Mouse (Mus musculus) brain, embryonic 18.5 days (tissue): Measurements from ENCODE around the gene Ano1.
A peak's percentile ranks its signal among the peaks of the same experiment; 100 is the strongest.

Source experiments
- DNase-seq: peaks from one replicate; pipeline ENCODE4 v3.0.0-alpha.2; 2012; ENCODE audit warnings: low read depth, low spot score

The Ano1 gene

DNA sequence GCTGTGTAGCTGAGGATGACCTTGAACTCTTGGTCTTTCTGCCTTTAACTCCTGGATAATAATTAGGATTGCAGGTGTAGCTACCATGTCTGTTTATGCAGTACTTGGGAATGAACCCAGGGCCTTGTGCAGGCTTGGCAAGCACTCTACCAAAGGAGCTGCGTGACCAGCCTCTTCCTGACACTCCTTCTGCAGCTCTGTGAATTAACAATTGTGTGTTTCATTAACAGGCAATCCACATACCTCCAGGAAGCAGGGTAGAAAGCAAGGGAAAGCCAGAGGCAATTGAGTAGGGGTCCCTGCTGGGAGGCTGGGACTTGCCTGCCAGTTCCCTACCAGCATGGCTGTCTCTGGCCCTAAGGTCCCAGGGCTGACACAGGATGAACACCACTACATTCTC lies 111.0 kb downstream of the Ano1 start:
- DNase-seq: no peak

DNA sequence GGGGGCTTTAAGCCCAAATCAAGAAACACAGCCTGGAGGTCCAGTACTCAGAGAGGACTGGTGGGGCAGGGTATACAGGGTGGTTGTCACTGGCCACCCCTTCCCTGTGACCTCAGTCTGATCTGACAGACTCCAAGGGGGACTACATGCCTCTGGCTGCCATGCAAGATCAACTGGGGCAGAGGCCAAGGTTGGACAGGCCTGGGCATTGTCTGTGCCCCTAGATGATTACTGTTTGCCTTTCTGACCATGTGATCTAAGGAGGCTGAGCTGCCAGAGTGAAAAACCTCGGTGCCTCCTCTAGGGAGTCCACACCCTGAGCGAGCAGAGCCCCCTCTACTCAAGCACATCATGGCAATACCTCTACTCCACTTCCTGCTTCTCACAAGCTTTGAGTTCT lies 115.8 kb downstream of the Ano1 start:
- DNase-seq: no peak

- DNase-seq: no peak
These were observed 116.9 kb downstream of the Ano1 start for GRCm38 (mm10) chr7:144634875-144635274.

GRCm38 (mm10) chr7:144634450-144634849 lies 117.3 kb downstream of the Ano1 start:
- DNase-seq: no peak

GRCm38 (mm10) chr7:144632321-144632720 lies 119.5 kb downstream of the Ano1 start:
- no peak for DNase-seq

GRCm38 (mm10) chr7:144630622-144631021 lies 121.2 kb downstream of the Ano1 start:
- no peak for DNase-seq

- peak; percentile 72 for DNase-seq
These were observed 123.3 kb downstream of the Ano1 start for GRCm38 (mm10) chr7:144628334-144628915.

DNA sequence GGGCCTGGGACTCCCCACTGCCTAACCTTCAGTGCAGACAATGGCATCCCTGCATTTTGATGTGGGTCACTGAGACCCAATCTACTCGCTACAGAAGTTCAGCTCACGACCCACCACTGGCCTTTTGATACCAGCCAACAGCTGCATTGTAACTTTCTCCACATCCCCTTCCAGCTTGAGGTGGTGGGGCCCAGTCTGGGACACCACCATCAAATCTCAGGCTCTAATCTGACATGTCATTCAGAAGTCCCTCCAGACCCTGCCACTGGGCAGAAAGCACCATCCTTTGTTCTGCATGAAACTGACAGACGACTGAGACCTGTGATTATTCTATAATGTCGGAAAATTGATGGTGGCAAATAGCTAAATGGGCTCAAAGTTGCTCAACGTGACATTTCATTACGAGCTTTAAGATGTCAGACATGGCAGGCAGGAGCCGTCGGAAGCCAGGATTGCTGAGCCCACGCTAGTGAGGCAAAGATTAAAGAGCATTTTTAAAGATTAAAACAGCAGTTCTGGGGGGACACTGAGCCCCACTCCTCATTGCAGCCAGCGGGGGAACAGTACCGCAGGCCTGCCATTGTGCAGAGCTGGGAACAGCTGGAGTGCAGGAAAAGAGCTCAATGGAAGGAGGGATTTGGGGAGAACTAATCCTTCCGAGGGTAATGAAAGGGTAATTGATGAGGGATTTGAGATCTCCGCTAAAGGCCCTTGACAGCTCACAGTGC lies 124.0 kb downstream of the Ano1 start:
- no peak for DNase-seq

DNA sequence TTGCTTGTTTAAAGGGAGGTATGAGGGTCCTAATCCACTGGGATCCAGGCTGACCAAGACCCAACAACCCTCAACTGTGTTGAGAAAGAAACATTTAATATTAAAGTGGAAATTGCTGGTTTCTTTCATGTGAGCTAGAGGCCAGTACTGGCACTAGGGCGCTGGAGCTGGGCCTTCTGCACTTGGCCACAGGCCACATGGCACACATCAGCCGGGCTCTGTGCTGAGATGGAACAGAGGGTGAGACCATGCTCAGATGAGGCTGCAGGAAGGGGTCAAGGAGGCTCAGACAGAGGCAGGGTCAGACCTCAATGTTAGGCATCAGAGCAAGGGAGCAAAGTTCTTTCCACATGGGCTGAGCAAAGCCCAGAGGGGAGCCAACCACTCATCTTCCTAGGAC lies 125.7 kb downstream of the Ano1 start:
- no peak for DNase-seq

DNA sequence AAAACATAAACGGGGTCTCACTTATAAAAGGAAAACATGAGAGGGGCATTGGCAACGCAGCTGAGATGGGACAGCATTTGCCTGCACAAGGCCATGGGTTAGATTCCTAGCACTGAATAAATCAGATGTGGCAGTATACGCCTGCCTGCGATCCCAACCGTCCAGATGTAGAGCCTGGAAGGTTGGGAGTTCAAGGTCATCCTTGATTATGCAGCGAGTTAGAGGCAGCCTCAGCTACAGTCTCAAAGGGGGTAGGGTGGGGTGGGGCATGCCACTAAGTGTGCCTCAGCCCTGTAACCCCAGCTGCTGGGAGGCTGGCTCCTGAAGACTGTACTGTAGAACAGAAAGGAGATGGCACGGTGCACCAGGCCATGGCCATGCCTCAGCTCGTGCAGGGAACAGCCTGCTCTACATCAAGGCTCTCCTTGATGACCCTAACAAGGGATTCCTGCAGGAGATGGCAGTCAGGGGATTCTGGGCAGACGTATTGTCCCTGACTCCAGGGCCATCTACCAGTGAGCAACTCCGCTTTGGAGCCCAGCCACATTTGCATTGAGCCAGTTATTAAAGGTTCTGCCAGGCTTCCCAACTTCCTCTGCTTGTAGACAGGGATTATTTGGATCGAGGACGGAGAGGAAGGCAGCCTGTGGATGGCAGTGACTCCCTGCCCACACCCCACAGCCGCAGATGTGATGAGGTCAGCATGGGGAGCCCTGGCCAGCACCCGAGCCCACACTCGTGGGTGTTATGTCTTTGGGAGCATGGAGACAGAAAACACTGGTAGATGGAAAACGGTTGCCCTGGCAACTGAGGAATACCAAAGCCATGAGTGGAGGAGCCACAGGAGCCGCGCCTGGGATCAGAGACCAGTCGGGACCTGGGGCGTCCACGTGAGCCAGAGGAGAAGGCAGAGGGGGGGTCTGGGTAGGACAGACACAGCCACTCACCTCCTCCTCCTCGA lies 130.8 kb downstream of the Ano1 start:
- no peak for DNase-seq

DNA sequence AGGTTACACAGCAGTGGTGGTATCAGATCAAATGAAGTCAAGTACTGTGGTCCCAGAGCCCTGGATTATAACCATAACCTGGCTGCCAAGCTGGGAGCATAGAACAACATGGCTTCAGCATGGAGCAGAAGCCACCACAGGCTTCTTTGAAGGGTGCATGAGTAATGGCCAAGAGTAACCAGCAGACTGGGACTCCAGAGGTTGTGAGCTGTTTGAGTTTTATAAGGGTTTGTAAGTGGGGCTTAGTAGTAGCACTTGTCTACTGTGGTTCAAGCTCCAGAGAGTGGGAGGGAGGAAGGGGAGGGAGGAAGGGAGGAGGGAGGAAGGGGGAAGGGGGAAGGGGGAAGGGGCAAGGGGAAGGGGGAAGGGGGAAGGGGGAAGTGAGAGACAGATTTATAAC lies 131.5 kb downstream of the Ano1 start:
- no peak for DNase-seq

DNA sequence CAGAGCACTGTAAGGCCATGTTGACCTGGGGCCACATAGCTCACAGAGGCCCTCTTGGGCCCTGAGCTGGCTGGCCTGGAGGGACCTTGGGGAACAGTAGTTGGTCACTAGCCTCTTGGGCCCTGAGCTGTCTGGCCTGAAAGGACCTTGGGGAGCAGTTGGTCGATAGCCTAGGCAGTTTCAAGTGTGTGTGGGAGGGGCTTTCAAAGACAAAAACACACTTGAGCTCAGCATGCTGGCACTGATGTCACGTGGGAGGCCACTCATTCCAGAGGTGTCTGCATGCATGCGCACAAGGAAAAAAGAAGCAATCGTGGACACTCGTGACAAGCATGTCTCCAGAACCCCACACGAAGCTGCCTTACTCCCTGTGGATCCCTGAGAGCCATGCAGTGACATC lies 136.4 kb downstream of the Ano1 start:
- no peak for DNase-seq

DNA sequence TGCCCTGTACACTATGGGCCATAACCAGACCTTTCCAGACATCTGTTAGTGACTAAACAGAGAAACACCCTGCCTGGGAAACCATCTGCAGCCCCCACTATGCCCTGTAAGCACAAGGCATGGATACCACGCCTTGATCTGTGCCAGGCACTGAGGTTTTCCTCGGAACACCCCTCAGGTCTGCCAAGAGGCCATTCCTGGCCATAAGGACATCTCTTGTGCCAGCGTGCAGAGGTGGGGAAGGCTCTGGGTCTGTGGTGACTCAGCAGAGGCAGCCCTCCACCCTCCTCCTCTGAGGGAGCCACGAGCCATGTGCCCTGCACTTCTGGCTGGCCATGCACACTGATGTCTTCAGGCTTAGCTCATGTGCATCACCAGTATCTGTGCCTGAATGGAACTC lies 138.9 kb downstream of the Ano1 start:
- DNase-seq: no peak

- DNase-seq: no peak
These were observed 139.4 kb downstream of the Ano1 start for GRCm38 (mm10) chr7:144612351-144612750.

DNA sequence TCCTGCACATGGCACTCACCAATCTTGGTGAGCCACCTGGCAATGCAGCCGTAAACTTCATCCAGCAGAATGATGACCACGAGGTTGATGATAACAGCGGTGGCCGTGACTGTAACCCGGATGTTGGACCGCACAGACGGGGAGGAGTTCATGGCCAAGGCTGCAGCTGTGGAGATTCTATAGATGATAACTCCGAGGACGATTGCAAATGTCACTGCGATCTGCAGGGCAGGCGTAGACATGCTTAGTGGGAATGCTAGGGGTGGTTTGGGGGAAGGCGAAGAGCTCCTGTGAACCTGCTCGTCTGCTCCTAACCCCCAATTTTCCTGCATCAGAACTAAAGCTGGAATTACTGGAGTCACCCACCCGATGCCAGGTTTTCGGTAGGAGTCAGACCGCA lies 140.2 kb downstream of the Ano1 start:
- DNase-seq: no peak

DNA sequence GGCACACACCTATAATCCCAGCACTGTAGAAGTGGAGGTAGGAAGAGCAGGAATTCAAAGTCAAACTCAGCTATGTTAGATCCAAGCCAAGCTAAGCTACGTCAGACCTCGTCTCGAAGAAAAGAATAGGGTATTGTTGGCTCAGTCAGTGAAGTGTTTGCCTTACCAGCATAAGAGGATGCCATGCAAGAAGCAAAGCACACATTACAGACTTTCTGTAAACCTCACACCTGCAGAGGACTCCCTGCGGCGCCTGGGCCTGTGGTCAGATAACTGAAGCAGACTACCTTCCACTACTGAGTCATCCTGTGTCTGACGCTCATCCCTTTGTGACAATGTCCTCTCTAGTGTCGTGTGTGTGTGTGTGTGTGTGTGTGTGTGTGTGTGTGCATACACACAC lies 142.2 kb downstream of the Ano1 start:
- no peak for DNase-seq

DNA sequence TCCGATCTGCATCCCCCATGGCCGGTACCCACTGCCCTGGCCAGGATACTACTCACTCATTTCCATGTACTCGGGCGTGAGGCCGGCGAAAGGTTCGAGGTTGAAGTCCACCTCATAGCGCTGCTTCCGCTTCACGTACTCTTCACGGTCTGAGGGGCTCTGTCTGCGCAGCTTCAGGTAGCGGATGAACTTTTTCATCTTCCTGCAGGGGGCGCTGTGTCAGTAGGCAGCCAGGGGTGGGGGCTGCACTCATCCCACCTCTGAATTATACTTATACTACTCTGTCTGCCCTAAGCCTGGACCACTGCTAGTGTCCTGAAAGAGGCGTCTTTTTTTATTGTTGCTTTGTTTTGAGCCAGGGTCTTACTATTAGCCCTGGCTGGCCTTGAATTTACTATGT lies 143.9 kb downstream of the Ano1 start:
- DNase-seq: no peak

DNA sequence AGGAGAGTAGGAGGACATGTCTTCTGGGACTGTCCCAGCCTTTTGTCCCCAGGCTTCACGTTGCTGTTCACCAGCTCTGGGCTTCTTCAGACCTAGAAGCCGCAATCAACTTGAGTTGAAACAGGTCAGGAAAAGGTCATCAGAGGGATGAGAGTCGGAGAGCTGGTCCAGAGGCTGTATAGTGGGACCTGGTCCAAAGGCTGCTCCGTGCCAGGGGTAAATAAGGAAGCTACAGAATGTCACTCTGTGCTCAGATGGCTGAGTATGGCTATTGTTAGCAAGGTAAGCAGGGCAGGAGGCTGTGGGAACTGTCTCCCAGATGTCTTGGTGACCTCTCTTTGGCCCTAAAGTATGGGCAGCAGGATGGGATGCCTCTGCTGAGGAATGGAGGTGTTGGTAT lies 147.0 kb downstream of the Ano1 start:
- no peak for DNase-seq

- no peak for DNase-seq
These were observed 147.5 kb downstream of the Ano1 start for GRCm38 (mm10) chr7:144604291-144604690.

DNA sequence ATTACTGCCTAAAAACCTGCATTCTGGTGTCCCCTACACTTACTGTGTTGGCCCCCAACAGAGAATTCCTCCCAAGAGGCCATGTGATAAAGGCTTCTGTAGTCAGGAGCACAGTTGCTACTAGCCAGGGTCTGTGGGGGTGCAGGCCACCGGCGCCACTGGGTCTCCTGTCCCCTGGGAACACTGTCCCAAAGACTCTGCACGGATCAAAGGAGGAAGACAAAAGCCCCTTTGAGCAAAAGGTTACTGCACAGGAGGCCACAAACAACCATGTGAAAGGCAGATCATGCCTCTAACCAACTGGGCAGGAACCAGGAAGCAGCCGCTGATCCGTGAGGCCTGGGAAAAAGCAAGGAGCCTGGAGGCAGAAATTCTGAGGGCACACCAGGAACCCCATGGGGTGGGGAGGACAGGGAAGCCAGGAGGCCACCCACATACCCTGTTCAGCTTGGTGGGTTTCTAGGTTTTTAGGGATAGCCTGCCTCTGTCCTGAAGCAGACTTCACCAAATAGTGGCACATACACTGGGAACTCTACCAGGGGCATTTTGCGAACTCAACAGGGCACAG lies 151.4 kb downstream of the Ano1 start:
- no peak for DNase-seq

- DNase-seq: no peak
These were observed 162.3 kb downstream of the Ano1 start for GRCm38 (mm10) chr7:144589508-144589907.

DNA sequence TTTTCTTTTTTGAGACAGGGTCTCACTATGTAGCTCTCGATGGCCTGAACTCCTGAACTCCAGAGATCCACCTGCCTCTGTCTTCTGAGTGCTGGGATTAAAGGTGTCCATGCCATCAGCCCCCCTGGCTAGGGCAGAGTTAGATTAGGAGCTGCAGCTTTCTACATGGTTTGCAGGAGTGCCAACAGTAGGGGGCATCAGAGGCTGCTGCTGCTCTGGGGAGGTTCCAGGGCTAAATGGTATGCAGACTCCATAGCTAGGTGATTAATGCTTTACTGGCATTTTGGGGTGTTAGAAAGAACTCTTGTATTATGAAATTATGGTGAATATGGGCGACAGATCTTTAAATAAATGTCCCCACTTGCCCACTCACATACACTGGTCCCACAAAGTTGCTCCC lies 164.5 kb downstream of the Ano1 start:
- no peak for DNase-seq
